Mouse (Mus musculus) embryonic facial prominence, embryonic 12.5 days (tissue): ENCODE measurements at regions not wholly inside any gene's neighbourhood (a gene's known extent, or its start where the extent isn't known, plus 50 kb on each side); places are given as distances from the start of the nearest gene placed in this dataset.

Source experiments
- ATAC-seq: fragments of 200-750 bp; cut with Nextera tagmentation; 2 replicates; pipeline ENCODE4 v1.8.0; 2017; ENCODE audit not compliant: insufficient number of reproducible peaks, insufficient read depth, low FRiP score, low TSS enrichment
- H3K27ac ChIP-seq: fragments of 300-500 bp; sonication (generic); 2 replicates; pipeline ENCODE4 v1.5.1; 2016; ENCODE audit warnings: mild to moderate bottlenecking
- H3K27me3 ChIP-seq: fragments of 300-500 bp; sonication (generic); 2 replicates; pipeline ENCODE4 v1.6.1; 2016; ENCODE audit warnings: mild to moderate bottlenecking, moderate library complexity
- H3K36me3 ChIP-seq: fragments of 300-500 bp; sonication (generic); 2 replicates; pipeline ENCODE4 v1.6.1; 2016; ENCODE audit warnings: mild to moderate bottlenecking
- H3K4me1 ChIP-seq: fragments of 300-500 bp; sonication (generic); 2 replicates; pipeline ENCODE4 v1.6.1; 2016
- H3K4me2 ChIP-seq: fragments of 300-500 bp; sonication (generic); replicated peaks from 2 replicates; pipeline ENCODE4 v1.6.1; 2016; ENCODE audit warnings: mild to moderate bottlenecking, moderate library complexity
- H3K4me3 ChIP-seq: fragments of 300-500 bp; sonication (generic); 2 replicates; pipeline ENCODE4 v1.5.1; 2016; ENCODE audit warnings: mild to moderate bottlenecking
- H3K9ac ChIP-seq: fragments of 300-500 bp; sonication (generic); 2 replicates; pipeline ENCODE4 v1.6.1; 2016; ENCODE audit warnings: mild to moderate bottlenecking, moderate library complexity
- H3K9me3 ChIP-seq: fragments of 300-500 bp; sonication (generic); 2 replicates; pipeline ENCODE4 v1.6.1; 2016; ENCODE audit warnings: mild to moderate bottlenecking, moderate library complexity
- WGBS: fragments of 180-500 bp; shearing (Covaris S2); methylation state at CpG from one replicate; pipeline ENCODE4 v1.1.7; 2016; 5-methylcytosine and 5-hydroxymethylcytosine counted together

DNA sequence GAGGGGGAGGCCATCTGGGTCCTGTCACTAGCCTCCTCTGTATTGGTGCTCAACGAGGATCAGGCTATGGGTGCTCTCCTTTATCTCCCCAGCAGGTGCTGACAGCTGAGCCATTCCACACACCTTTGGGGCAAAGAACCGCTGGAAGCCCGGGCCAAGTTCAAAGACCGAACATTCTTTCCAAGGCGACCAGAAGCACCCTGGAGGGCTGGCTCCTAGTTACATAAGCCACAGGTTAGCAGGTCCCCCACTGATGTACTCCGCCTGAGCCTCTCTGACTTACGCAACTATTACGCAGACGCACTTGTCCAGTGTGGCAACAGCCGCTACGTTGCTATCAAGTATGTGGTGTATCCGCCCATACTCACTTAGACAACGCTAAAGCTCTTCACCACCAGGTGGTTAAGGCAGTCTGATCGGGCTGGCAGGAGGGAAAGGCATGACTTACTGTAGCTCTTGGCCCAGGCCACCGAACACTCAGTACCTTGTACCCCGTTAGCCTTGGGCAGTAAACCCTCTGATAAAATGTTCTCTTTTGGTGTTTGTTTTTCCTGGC, 69.2 kb downstream of the Gm33543 start:
- WGBS = 86% methylated on average over 16 of the region's 16 CpGs
- H3K27ac ChIP-seq = no peak overlapping the region
- H3K36me3 ChIP-seq = no peaks in the 10 kb centered on the region
- H3K4me2 ChIP-seq = no peak overlapping the region
- H3K27me3 ChIP-seq = no peaks in the 10 kb centered on the region
- ATAC-seq = 0 out of 2 replicates have a peak, but pooled peaks have one; percentile 35
- H3K9ac ChIP-seq = no peak overlapping the region
- H3K9me3 ChIP-seq = no peaks in the 10 kb centered on the region
- H3K4me3 ChIP-seq = no peak overlapping the region
- no peaks in the 10 kb centered on the region for H3K4me1 ChIP-seq

- H3K27ac ChIP-seq = no peak overlapping the region
- H3K27me3 ChIP-seq = no peaks in the 10 kb centered on the region
- WGBS = 89% methylated on average over 9 of the region's 9 CpGs
- no peaks in the 10 kb centered on the region for H3K9me3 ChIP-seq
- H3K4me3 ChIP-seq = no peak overlapping the region
- H3K4me2 ChIP-seq = no peak overlapping the region
- no peaks in the 10 kb centered on the region for H3K4me1 ChIP-seq
- no peak overlapping the region for H3K9ac ChIP-seq
- no peak for ATAC-seq
- H3K36me3 ChIP-seq = no peaks in the 10 kb centered on the region
Measured at GRCm38 (mm10) chr10:95772811-95773424, 69.8 kb downstream of the Gm33543 start.

- Histone ChIP-seq H3K4me2 (no peak overlapping the region), H3K4me3 (no peak overlapping the region), H3K9me3 (no peaks in the 10 kb centered on the region), H3K27me3 (no peaks in the 10 kb centered on the region), H3K4me1 (no peaks in the 10 kb centered on the region), H3K36me3 (no peaks in the 10 kb centered on the region), H3K27ac (no peak overlapping the region), H3K9ac (no peak overlapping the region)
- 83% methylated on average over 8 of the region's 8 CpGs for WGBS
- ATAC-seq = no peak
Measured at GRCm38 (mm10) chr10:95768974-95769373, 73.8 kb downstream of the Gm33543 start.

- H3K9ac ChIP-seq = no peak overlapping the region
- H3K4me3 ChIP-seq = no peak overlapping the region
- no peaks in the 10 kb centered on the region for H3K36me3 ChIP-seq
- no peak overlapping the region for H3K27ac ChIP-seq
- WGBS = 55% methylated on average over 7 of the region's 7 CpGs
- no peak overlapping the region for H3K4me2 ChIP-seq
- no peaks in the 10 kb centered on the region for H3K9me3 ChIP-seq
- H3K4me1 ChIP-seq = no peaks in the 10 kb centered on the region
- no peak for ATAC-seq
- H3K27me3 ChIP-seq = no peaks in the 10 kb centered on the region
Measured at GRCm38 (mm10) chr10:95767526-95768161, 75.1 kb downstream of the Gm33543 start.

DNA sequence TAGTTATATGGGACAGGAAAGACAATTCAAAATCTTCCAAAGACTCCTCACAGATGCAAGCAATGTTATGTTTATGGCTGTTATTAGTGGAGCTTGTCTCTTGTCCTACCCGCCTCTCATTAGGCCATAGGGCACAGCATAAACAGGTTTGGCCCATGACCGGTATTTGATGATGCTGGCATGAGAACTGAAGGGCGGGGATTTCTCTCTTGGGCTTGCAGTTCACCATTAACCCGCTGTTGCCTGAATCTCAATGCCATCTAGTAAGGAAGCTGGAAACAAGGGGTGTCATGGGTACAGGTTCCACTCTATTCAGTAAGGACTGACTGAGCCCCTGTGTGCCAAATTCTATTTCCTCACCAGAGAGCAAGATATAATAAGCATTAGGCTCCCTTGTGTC, 78.6 kb downstream of the Gm33543 start:
- H3K4me2 ChIP-seq = no peak overlapping the region
- no peaks in the 10 kb centered on the region for H3K4me1 ChIP-seq
- H3K4me3 ChIP-seq = no peak overlapping the region
- no peaks in the 10 kb centered on the region for H3K36me3 ChIP-seq
- ATAC-seq = no peak
- no peaks in the 10 kb centered on the region for H3K9me3 ChIP-seq
- no peak overlapping the region for H3K9ac ChIP-seq
- H3K27ac ChIP-seq = no peak overlapping the region
- 70% methylated on average over 4 of the region's 4 CpGs for WGBS
- H3K27me3 ChIP-seq = no peaks in the 10 kb centered on the region

- Histone ChIP-seq H3K4me3 (no peak overlapping the region), H3K4me2 (no peak overlapping the region), H3K9ac (no peak overlapping the region), H3K4me1 (no peaks in the 10 kb centered on the region), H3K9me3 (no peaks in the 10 kb centered on the region), H3K27ac (no peak overlapping the region), H3K36me3 (no peaks in the 10 kb centered on the region), H3K27me3 (no peaks in the 10 kb centered on the region)
- 72% methylated on average over 8 of the region's 8 CpGs for WGBS
- ATAC-seq = no peak
Measured at GRCm38 (mm10) chr10:95762632-95763031, 80.1 kb downstream of the Gm33543 start.

GRCm38 (mm10) chr10:95761969-95762368, 80.8 kb downstream of the Gm33543 start:
- H3K36me3 ChIP-seq = no peaks in the 10 kb centered on the region
- no peak overlapping the region for H3K4me3 ChIP-seq
- H3K9ac ChIP-seq = no peak overlapping the region
- no peaks in the 10 kb centered on the region for H3K4me1 ChIP-seq
- H3K27ac ChIP-seq = no peak overlapping the region
- WGBS = 91% methylated on average over 4 of the region's 4 CpGs
- H3K4me2 ChIP-seq = no peak overlapping the region
- H3K27me3 ChIP-seq = no peaks in the 10 kb centered on the region
- ATAC-seq = no peak
- H3K9me3 ChIP-seq = no peaks in the 10 kb centered on the region

DNA sequence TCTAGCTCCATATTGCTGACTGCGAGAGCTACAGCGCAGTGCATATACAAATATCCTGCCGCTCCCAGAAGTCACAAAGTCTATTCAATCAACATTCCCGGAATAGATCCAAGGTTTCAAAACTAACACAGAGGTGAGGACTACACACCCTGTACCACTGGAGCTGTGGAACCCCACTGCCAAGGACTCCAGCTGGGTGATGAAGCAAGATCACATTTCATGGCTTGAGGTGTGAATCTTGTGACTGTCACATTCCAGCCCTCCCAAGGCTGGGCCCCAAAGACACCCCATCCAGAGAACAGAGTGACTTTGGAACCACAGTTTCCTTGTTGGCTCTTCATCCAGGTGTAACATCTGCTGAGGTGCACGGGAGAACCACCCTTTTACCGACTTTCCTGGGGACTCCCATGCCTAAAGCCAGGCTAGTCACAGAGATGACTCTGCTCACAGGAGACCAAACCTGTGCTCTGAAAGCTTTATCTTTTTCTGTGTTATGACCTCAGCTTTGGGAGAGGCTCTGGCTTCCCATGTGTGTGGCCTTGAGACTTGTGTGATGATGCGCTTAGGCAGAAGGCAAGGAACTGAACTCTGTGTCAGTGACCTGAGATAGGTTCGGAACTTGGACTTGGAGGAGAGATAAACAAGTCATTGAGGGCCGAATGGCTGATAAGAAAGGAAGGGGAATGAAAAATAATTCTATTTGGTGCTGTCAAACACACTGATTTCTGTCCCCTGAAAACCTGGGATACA, 82.4 kb downstream of the Gm33543 start:
- Histone ChIP-seq H3K27ac (no peak overlapping the region), H3K4me3 (no peak overlapping the region), H3K27me3 (no peaks in the 10 kb centered on the region), H3K9me3 (no peaks in the 10 kb centered on the region), H3K4me2 (no peak overlapping the region), H3K36me3 (no peaks in the 10 kb centered on the region), H3K4me1 (no peaks in the 10 kb centered on the region), H3K9ac (no peak overlapping the region)
- ATAC-seq = no peak
- WGBS = 88% methylated on average over 9 of the region's 9 CpGs

DNA sequence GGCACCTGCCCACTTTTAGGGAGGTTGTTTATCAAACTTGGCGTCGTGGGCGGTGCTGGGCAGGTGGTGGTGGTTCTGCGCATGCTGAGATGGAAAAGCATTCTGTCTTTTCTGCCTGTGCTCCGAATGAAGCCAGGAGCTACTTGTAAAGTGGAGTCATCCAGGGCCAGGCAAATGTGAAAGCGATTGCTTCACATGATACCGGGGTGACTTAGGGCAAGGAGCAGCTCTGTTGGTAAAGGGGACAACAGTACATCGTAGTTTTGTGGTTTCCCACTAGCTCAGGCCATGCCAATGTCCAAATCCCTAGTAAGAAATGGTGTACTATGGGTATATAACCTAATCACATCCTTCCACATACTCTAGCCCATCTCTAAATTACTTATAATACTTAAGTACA, 84.5 kb downstream of the Gm33543 start:
- no peak overlapping the region for H3K27ac ChIP-seq
- no peak for ATAC-seq
- H3K36me3 ChIP-seq = no peaks in the 10 kb centered on the region
- WGBS = 92% methylated on average over 8 of the region's 8 CpGs
- no peak overlapping the region for H3K4me3 ChIP-seq
- no peaks in the 10 kb centered on the region for H3K9me3 ChIP-seq
- H3K9ac ChIP-seq = no peak overlapping the region
- no peaks in the 10 kb centered on the region for H3K27me3 ChIP-seq
- no peak overlapping the region for H3K4me2 ChIP-seq
- H3K4me1 ChIP-seq = no peaks in the 10 kb centered on the region

- H3K4me3 ChIP-seq = no peak overlapping the region
- H3K9me3 ChIP-seq = no peaks in the 10 kb centered on the region
- H3K27me3 ChIP-seq = no peaks in the 10 kb centered on the region
- no peak overlapping the region for H3K27ac ChIP-seq
- no peak overlapping the region for H3K9ac ChIP-seq
- ATAC-seq = no peak
- 85% methylated on average over 3 of the region's 3 CpGs for WGBS
- H3K4me2 ChIP-seq = no peak overlapping the region
- H3K4me1 ChIP-seq = no peaks in the 10 kb centered on the region
- H3K36me3 ChIP-seq = no peaks in the 10 kb centered on the region
Measured at GRCm38 (mm10) chr10:95755429-95755828, 82.2 kb upstream of the Anapc15-ps start.

DNA sequence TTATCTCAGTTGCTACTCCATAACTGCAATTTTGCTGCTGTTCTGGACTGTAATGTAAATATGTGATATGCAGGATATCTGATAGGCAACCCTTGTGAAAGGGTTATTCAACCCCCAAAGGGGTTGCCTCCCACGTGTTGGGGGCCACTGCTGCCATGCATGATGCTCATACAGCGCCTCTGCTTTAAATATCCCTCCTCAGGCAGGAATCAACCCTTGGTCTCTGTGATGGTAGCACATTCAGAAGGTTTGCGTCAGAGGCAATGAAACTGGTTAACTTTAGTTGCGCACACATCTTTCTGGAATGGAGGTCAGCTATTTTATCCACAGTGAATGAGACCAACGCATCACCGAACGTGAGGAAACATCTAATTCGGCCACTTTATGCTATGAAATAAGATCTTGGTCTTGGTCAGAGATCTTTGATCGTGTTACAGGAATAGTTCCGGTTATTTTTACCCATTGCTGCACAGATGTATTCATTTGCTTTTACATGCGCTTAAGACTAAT, 80.2 kb upstream of the Anapc15-ps start:
- Histone ChIP-seq H3K27me3 (no peaks in the 10 kb centered on the region), H3K9ac (no peak overlapping the region), H3K4me3 (no peak overlapping the region), H3K4me1 (no peaks in the 10 kb centered on the region), H3K36me3 (no peaks in the 10 kb centered on the region), H3K9me3 (no peaks in the 10 kb centered on the region), H3K4me2 (no peak overlapping the region), H3K27ac (no peak overlapping the region)
- ATAC-seq = no peak
- WGBS = 81% methylated on average over 11 of the region's 11 CpGs

GRCm38 (mm10) chr10:95748360-95748759, 75.1 kb upstream of the Anapc15-ps start:
- no peaks in the 10 kb centered on the region for H3K4me1 ChIP-seq
- no peak for ATAC-seq
- no peak overlapping the region for H3K9ac ChIP-seq
- no peaks in the 10 kb centered on the region for H3K36me3 ChIP-seq
- H3K4me3 ChIP-seq = no peak overlapping the region
- no peaks in the 10 kb centered on the region for H3K27me3 ChIP-seq
- no peak overlapping the region for H3K4me2 ChIP-seq
- H3K27ac ChIP-seq = no peak overlapping the region
- H3K9me3 ChIP-seq = no peaks in the 10 kb centered on the region
- 88% methylated on average over 1 of the region's 1 CpGs for whole genome bisulfite sequencing
